8 mouse cellular contexts compared by ENCODE assay signal in the genomic region with DNA sequence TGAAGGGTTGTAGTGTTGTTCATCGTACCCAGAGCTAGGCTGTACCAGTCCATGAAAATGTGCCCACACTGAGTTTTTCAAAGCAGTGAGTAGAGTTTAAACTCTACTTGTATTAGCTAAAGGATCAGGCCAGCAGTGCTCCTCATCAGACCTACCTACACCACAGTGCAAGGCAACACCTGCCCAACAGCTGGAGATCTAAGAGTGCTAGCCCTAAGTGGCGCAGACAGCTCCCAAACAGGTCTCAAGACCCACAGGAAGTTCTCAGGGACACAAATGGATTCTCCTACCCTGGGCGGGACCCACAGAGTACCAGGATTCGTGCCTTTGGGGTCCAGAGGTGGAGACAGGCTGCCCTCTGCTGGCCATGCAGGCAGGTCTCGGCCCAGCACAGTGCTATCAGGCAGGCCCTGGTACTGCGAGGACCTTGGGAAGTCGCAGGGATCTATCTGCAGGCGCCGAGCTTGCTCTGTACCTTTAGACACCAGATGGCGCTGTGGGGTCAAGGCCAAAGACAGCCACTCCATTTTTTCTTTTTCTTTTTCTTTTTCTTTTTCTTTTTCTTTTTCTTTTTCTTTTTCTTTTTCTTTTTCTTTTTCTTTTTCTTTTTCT. TPM values are rescaled to one million over a fixed set of nuclear protein-coding genes. Genes with fewer than 3 reads are reported as not detected.
DNase-seq lines count a peak whose midpoint lies in the region; ATAC-seq lines count a peak whose summit lies in the region.

No protein-coding gene starts in this region.

- no peaks in the 10 kb centered on the region for H3K27me3 ChIP-seq in intestine, embryonic 14.5 days (replicated peaks; ENCODE audit: control insufficient read depth, insufficient read depth, low read length)

- no peak overlapping the region for H3K4me3 ChIP-seq in intestine, embryonic 14.5 days (ENCODE audit: low read depth, low read length)

- H3K4me2 ChIP-seq in intestine, embryonic 14.5 days (ENCODE audit: low read length) = no peak overlapping the region

- H3K4me1 ChIP-seq in intestine, embryonic 14.5 days (replicated peaks; ENCODE audit: control insufficient read depth, insufficient read depth, low read length) = no peaks in the 10 kb centered on the region

- peak; percentile 89 for DNase-seq in adrenal gland, adult 18-20 months (ENCODE audit: low spot score in 2 of 2)
- peak; percentile 96 for DNase-seq in embryo, embryonic 10.5 days (ENCODE audit: low spot score)
- DNase-seq in gastrocnemius, postnatal 25 days = peak; percentile 87
- peak; percentile 94 for DNase-seq in intestine, embryonic 14.5 days (ENCODE audit: low spot score)
- DNase-seq in left cerebral cortex, postnatal 10 days (ENCODE audit: extremely low spot score in 1 of 2, low spot score in 2 of 2) = peak; percentile 91 to 94
- peak; percentile 97 for DNase-seq in mesoderm, embryonic 11.5 days (ENCODE audit: low read depth, low spot score)
- peak; percentile 85 for DNase-seq in right cerebral cortex, postnatal 25 days
- DNase-seq in urinary bladder, postnatal 36 days (ENCODE audit: low spot score in 2 of 2) = peak; percentile 90 to 93

- no peak overlapping the region for H3K27ac ChIP-seq in intestine, embryonic 14.5 days (ENCODE audit: low read depth)

- peaks cover 43% of the 10 kb centered on the region for H3K36me3 ChIP-seq in intestine, embryonic 14.5 days (ENCODE audit: control insufficient read depth, insufficient read depth, low read length)

- peak; percentile 100 for ATAC-seq in intestine, embryonic 14.5 days (replicated peaks; ENCODE audit: low FRiP score, low TSS enrichment, low read depth)

- intact Hi-C loops in left cerebral cortex, postnatal 10 days (cut with DNase I) = loop anchor here (2.0 to 10.0 kb wide), 3 partner anchors 34 to 192 kb away; no protein-coding TSS in a partner anchor

- WGBS in intestine, embryonic 14.5 days = 9% methylated on average over 10 of the region's 10 CpGs

- no peaks in the 10 kb centered on the region for H3K9me3 ChIP-seq in intestine, embryonic 14.5 days (ENCODE audit: control insufficient read depth, low read length)

- no peak overlapping the region for H3K9ac ChIP-seq in intestine, embryonic 14.5 days (ENCODE audit: low read length)

RNA-seq across cellular contexts. Expression of gene Phlda3, which starts 13.1 kb away (rescaled TPM):
- total RNA-seq in adrenal gland, adult 18-20 months (2021) = 100 to 1,000 TPM in 1 of 2 experiments, 10 to 100 TPM in 1; 35.0 to 166 TPM
- total RNA-seq in gastrocnemius, postnatal 25 days (2021) = 100 to 1,000 TPM in 1 of 2 experiments, 10 to 100 TPM in 1; 56.9 to 161 TPM
- 56.0 and 58.2 TPM in 2 replicates for polyA plus RNA-seq in intestine, embryonic 14.5 days (2014; fragmentation: Nextera tagmentation; extraction: Ambion mirVana)
- total RNA-seq in left cerebral cortex, postnatal 10 days (2021) = 10 to 100 TPM; 11.5 to 11.6 TPM

RNA-seq across cellular contexts. Expression of gene Tnni1, which starts 26.4 kb away (rescaled TPM):
- under 1 TPM in 1 of 2 experiments, not detected in 1; 0.26 TPM for total RNA-seq in adrenal gland, adult 18-20 months (2021)
- 100 to 1,000 TPM in 1 of 2 experiments, 10 to 100 TPM in 1; 73.2 to 356 TPM for total RNA-seq in gastrocnemius, postnatal 25 days (2021)
- 5.8 and 6.4 TPM in 2 replicates for polyA plus RNA-seq in intestine, embryonic 14.5 days (2014; fragmentation: Nextera tagmentation; extraction: Ambion mirVana)
- total RNA-seq in left cerebral cortex, postnatal 10 days (2021) = 1 to 10 TPM in 1 of 2 experiments, under 1 TPM in 1; 0.99 to 1.1 TPM

RNA-seq across cellular contexts. Expression of gene Csrp1, which starts 33.0 kb away (rescaled TPM):
- 100 to 1,000 TPM in 1 of 2 experiments, 10 to 100 TPM in 1; 63.7 to 118 TPM for total RNA-seq in adrenal gland, adult 18-20 months (2021)
- 10 to 100 TPM; 24.8 to 41.1 TPM for total RNA-seq in gastrocnemius, postnatal 25 days (2021)
- 225 and 242 TPM in 2 replicates for polyA plus RNA-seq in intestine, embryonic 14.5 days (2014; fragmentation: Nextera tagmentation; extraction: Ambion mirVana)
- total RNA-seq in left cerebral cortex, postnatal 10 days (2021) = 10 to 100 TPM; 67.3 to 85.0 TPM

Comparison
In these comparisons a context has a peak if more than half of its experiments do, and no peak if none do; other contexts are left out.
1. RNA of gene Tnni1, which starts 26.4 kb away (total RNA-seq): 73.2 to 356 TPM in gastrocnemius, postnatal 25 days; 0.99 to 1.1 TPM in left cerebral cortex, postnatal 10 days and 0.26 TPM in adrenal gland, adult 18-20 months; every median in the first group is over 10 times any median in the second.
2. Peak in every context shown above with its lines, with median percentiles within 50 percentile points of each other: DNase-seq.